Mouse (Mus musculus) megakaryocyte-erythroid progenitor cell, adult 5-6 weeks (primary cell): ENCODE measurements at regions not wholly inside any gene's neighbourhood (a gene's known extent, or its start where the extent isn't known, plus 50 kb on each side); places are given as distances from the start of the nearest gene placed in this dataset.

ENCODE experiments used
- ATAC-seq: replicated peaks from 2 replicates; pipeline ENCODE4 v1.8.0; 2016; ENCODE audit warnings: mild to moderate bottlenecking, inconsistent platforms; ENCODE audit not compliant: severe bottlenecking, poor library complexity, low FRiP score, low TSS enrichment

GRCm38 (mm10) chr10:98029621-98030020, 303.1 kb upstream of the C030005K15Rik start:
- ATAC-seq, result no peak

- ATAC-seq, result no peak
These were observed 306.1 kb upstream of the C030005K15Rik start for GRCm38 (mm10) chr10:98032661-98033060.

GRCm38 (mm10) chr10:98041766-98042165, 315.2 kb upstream of the C030005K15Rik start:
- no peak for ATAC-seq

GRCm38 (mm10) chr10:98043873-98044272, 317.3 kb upstream of the C030005K15Rik start:
- no peak for ATAC-seq

- no peak for ATAC-seq
These were observed 318.0 kb upstream of the C030005K15Rik start for GRCm38 (mm10) chr10:98044579-98044978.

- no peak for ATAC-seq
These were observed 346.9 kb upstream of the C030005K15Rik start for GRCm38 (mm10) chr10:98073432-98073831.

- ATAC-seq, result no peak
These were observed 358.3 kb upstream of the C030005K15Rik start for GRCm38 (mm10) chr10:98084881-98085280.

GRCm38 (mm10) chr10:98116296-98116695, 389.7 kb upstream of the C030005K15Rik start:
- no peak for ATAC-seq

- ATAC-seq, result no peak
These were observed 399.2 kb upstream of the C030005K15Rik start for GRCm38 (mm10) chr10:98125713-98126112.

GRCm38 (mm10) chr10:98135026-98135425, 408.5 kb upstream of the C030005K15Rik start:
- ATAC-seq, result no peak

GRCm38 (mm10) chr10:98145773-98146172, 419.2 kb upstream of the C030005K15Rik start:
- no peak for ATAC-seq

- no peak for ATAC-seq
These were observed 420.7 kb upstream of the C030005K15Rik start for GRCm38 (mm10) chr10:98146998-98147863.

- no peak for ATAC-seq
These were observed 429.4 kb upstream of the C030005K15Rik start for GRCm38 (mm10) chr10:98155982-98156381.

- ATAC-seq, result no peak
These were observed 459.1 kb upstream of the C030005K15Rik start for GRCm38 (mm10) chr10:98185666-98186065.

- ATAC-seq, result no peak
These were observed 470.3 kb upstream of the C030005K15Rik start for GRCm38 (mm10) chr10:98196852-98197251.

- ATAC-seq, result no peak
These were observed 483.7 kb upstream of the C030005K15Rik start for GRCm38 (mm10) chr10:98210246-98210645.

- no peak for ATAC-seq
These were observed 486.5 kb upstream of the C030005K15Rik start for GRCm38 (mm10) chr10:98212876-98213587.

- no peak for ATAC-seq
These were observed 504.5 kb upstream of the C030005K15Rik start for GRCm38 (mm10) chr10:98231017-98231416.

GRCm38 (mm10) chr10:98231705-98232235, 505.2 kb upstream of the C030005K15Rik start:
- ATAC-seq, result no peak

- ATAC-seq, result no peak
These were observed 521.8 kb upstream of the C030005K15Rik start for GRCm38 (mm10) chr10:98248311-98248710.
